Mouse (Mus musculus): ENCODE data around the gene Rbfox3. TPM values are rescaled to one million over a fixed set of nuclear protein-coding genes. Genes with fewer than 3 reads are reported as not detected.

Rbfox3 gene
- polyA plus RNA-seq, 1 experiment from 2014 or later = 0.26 TPM

DNA sequence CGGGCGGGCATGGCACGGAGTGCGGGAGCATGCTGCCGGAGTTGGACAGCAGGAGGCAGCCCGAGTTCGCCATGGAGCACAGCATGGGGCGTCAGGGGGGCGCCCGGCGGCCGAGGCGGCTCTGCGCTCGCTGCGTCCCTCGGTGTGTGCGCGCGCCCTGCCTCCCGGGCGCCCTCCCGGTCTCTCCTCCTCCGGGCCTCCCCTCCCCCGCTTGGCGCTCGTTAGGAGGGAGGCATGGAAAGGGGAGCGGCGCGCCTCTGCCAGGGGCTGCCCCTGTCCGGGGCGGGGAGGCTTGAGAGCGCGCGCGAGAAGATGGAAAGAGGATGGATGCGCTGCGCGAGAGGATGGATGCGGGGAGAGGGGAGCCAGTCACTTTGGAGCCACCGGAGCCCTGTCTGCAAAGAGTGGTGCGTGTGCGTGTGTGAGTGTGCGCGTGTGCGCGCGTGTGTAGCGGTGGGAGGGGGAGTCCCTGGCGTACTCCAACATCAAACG is 341.8 kb downstream of the Rbfox3 start:
- under 1% methylated on average over 27 of the region's 51 CpGs for WGBS
- Histone ChIP-seq H3K4me2 (peak overlapping the region; percentile 33), H3K9ac (no peak overlapping the region), H3K9me3 (replicated peaks) (no peaks in the 10 kb centered on the region), H3K36me3 (no peaks in the 10 kb centered on the region), H3K4me3 (peak overlapping the region; percentile 11), H3K27me3 (replicated peaks) (peaks cover 97% of the 10 kb centered on the region), H3K27ac (ENCODE audit: poor library complexity, severe bottlenecking) (no peak overlapping the region), H3K4me1 (replicated peaks) (0 out of 2 replicates have a peak, but pooled peaks cover 9% of the 10 kb centered on the region)
- 0 out of 2 replicates have a peak, but pooled peaks have one; percentile 11 for ATAC-seq (ENCODE audit: insufficient number of reproducible peaks, low FRiP score)

DNA sequence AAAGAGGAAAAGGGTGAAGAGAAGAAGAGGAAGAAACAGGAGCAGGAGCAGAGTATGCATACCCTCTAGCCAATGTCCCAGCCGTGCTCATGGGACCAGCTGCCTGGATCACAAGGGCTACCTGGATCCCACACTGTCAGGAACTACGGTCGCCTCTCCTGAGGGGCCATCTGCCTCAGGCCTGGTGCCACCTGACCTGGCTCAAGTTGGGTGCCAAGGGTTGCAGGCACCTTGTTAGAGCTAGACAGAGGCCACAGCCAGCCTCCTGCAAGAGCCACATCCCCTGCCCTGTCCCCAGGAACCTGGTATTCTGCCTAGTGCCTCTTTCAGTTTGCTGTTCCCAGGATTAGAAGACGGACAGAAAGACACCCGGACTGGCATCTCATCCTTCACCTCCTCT is 347.5 kb downstream of the Rbfox3 start:
- Histone ChIP-seq H3K9ac (no peak overlapping the region), H3K9me3 (replicated peaks) (no peaks in the 10 kb centered on the region), H3K27ac (ENCODE audit: poor library complexity, severe bottlenecking) (no peak overlapping the region), H3K36me3 (no peaks in the 10 kb centered on the region), H3K4me1 (replicated peaks) (no peaks in the 10 kb centered on the region), H3K27me3 (replicated peaks) (peaks cover 66% of the 10 kb centered on the region), H3K4me3 (no peak overlapping the region), H3K4me2 (no peak overlapping the region)
- no peak for ATAC-seq (ENCODE audit: insufficient number of reproducible peaks, low FRiP score)
- 83% methylated on average over 5 of the region's 5 CpGs for WGBS

DNA sequence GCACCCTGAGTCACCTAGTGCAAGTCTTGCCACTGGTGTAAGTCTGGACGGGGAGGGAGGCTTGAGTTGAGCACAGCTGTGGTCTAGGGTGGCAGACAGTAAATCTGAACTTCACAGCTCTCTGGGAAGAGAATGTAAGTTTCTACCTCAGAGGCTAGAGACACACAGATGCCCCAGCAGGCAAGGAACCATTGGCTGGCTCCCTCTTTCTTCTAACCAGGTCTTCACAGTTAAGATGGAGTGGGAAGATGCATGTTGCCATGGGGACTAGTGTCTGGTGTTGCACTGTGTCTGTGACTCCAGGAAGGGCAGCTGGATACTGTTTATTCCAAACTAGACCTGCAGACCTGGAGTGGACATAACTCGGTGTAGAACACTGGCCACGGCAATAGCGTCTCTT is 348.6 kb downstream of the Rbfox3 start:
- WGBS = 62% methylated on average over 4 of the region's 4 CpGs
- H3K27ac ChIP-seq (ENCODE audit: poor library complexity, severe bottlenecking) = no peak overlapping the region
- H3K9me3 ChIP-seq (replicated peaks) = no peaks in the 10 kb centered on the region
- no peak overlapping the region for H3K4me2 ChIP-seq
- ATAC-seq (ENCODE audit: insufficient number of reproducible peaks, low FRiP score) = no peak
- no peaks in the 10 kb centered on the region for H3K36me3 ChIP-seq
- H3K27me3 ChIP-seq (replicated peaks) = peaks cover 56% of the 10 kb centered on the region
- H3K4me3 ChIP-seq = no peak overlapping the region
- no peaks in the 10 kb centered on the region for H3K4me1 ChIP-seq (replicated peaks)
- H3K9ac ChIP-seq = no peak overlapping the region

DNA sequence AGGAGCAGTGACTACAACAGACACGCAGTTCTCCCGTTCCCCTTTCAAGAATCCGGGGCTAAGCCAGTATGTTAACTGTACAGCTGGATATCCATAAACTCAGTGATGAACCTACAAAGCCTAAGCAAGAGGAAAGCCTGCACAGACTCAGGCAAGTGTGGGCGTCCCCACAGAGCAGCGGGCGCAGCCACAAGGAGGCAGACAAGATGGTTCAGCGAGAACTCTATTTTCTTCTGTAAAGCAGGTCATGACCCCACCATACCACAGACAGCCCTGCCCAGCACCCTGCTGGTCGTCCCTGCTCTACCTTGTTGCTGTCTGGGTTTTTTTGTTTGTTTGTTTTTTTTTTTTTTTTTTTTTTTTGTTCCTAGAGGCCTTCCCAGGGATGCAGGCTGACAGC is 353.2 kb downstream of the Rbfox3 start:
- no peak for ATAC-seq (ENCODE audit: insufficient number of reproducible peaks, low FRiP score)
- H3K9me3 ChIP-seq (replicated peaks) = no peaks in the 10 kb centered on the region
- peaks cover 37% of the 10 kb centered on the region for H3K27me3 ChIP-seq (replicated peaks)
- H3K27ac ChIP-seq (ENCODE audit: poor library complexity, severe bottlenecking) = no peak overlapping the region
- WGBS = 65% methylated on average over 8 of the region's 8 CpGs
- H3K4me3 ChIP-seq = no peak overlapping the region
- H3K9ac ChIP-seq = no peak overlapping the region
- H3K4me1 ChIP-seq (replicated peaks) = no peaks in the 10 kb centered on the region
- H3K4me2 ChIP-seq = no peak overlapping the region
- H3K36me3 ChIP-seq = no peaks in the 10 kb centered on the region

DNA sequence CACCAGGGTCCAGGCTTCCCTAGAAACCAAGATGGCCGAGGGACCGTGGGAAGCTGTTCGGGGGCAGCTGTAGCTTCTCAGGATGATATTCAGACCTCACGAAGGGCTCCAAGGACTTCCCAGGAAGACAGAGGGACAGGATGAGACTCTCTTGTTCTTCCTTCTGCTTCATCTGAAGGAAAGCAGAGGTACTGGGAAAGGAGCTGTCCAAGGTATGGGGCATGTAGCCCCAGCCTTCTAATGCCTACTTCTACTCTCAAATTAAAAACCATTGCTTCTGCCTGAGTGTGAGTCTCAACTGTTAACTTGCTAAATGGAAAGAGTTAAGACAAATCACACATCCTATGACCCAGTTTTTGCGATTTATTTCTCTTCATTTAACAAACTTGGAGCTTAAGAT is 355.8 kb downstream of the Rbfox3 start:
- H3K4me3 ChIP-seq = no peak overlapping the region
- H3K4me2 ChIP-seq = no peak overlapping the region
- H3K27me3 ChIP-seq (replicated peaks) = peaks cover 50% of the 10 kb centered on the region
- WGBS = 44% methylated on average over 5 of the region's 5 CpGs
- H3K36me3 ChIP-seq = no peaks in the 10 kb centered on the region
- no peaks in the 10 kb centered on the region for H3K9me3 ChIP-seq (replicated peaks)
- no peak overlapping the region for H3K27ac ChIP-seq (ENCODE audit: poor library complexity, severe bottlenecking)
- no peak overlapping the region for H3K9ac ChIP-seq
- no peak for ATAC-seq (ENCODE audit: insufficient number of reproducible peaks, low FRiP score)
- H3K4me1 ChIP-seq (replicated peaks) = no peaks in the 10 kb centered on the region

DNA sequence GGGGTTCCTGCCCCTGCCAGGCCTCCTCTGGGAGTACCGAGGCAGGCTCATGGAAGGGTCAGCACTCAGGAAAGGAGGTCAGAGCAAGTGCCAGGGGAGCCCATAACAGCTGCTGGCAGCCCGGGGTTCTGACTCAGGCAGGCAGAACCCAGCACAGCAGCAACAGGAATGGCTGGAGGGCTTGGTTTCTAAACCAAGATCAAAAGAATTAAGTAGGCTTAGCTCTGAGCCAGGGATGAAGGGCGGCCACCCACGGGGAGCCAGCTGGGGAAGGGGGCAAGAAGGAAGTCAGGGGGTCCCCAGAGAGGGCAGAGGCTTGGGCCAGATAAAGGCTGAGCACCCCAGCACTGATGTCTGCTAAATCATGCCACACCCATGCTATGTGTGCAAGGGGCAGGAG is 356.9 kb downstream of the Rbfox3 start:
- 16% methylated on average over 4 of the region's 4 CpGs for WGBS
- no peak overlapping the region for H3K4me3 ChIP-seq
- no peak overlapping the region for H3K9ac ChIP-seq
- no peaks in the 10 kb centered on the region for H3K36me3 ChIP-seq
- H3K4me1 ChIP-seq (replicated peaks) = no peaks in the 10 kb centered on the region
- no peak overlapping the region for H3K4me2 ChIP-seq
- no peaks in the 10 kb centered on the region for H3K9me3 ChIP-seq (replicated peaks)
- ATAC-seq (ENCODE audit: insufficient number of reproducible peaks, low FRiP score) = no peak
- H3K27me3 ChIP-seq (replicated peaks) = peaks cover 59% of the 10 kb centered on the region
- H3K27ac ChIP-seq (ENCODE audit: poor library complexity, severe bottlenecking) = no peak overlapping the region

DNA sequence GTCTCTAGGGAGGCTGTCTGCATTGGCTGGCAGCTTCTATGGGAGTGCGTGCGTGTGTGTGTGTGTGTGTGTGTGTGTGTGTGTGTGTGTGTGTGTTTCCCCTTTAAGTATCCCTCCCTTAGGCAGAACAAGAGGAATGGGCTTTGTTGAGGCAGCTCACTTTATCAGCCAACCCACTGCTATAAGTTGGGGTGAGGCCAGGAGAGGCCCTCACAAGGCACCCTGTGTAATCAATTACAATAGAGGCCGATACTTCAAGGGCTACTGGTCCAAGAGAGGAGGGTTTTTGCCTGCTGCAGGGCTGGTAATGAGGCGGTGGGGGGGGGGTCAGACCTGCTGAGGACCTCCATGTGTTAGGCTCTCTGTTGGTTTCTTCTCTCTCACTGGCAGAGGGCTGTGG is 357.5 kb downstream of the Rbfox3 start:
- Histone ChIP-seq H3K4me2 (no peak overlapping the region), H3K9ac (no peak overlapping the region), H3K27me3 (replicated peaks) (peaks cover 65% of the 10 kb centered on the region), H3K36me3 (no peaks in the 10 kb centered on the region), H3K4me3 (no peak overlapping the region), H3K9me3 (replicated peaks) (no peaks in the 10 kb centered on the region), H3K27ac (ENCODE audit: poor library complexity, severe bottlenecking) (no peak overlapping the region), H3K4me1 (replicated peaks) (no peaks in the 10 kb centered on the region)
- WGBS = 29% methylated on average over 4 of the region's 4 CpGs
- ATAC-seq (ENCODE audit: insufficient number of reproducible peaks, low FRiP score) = no peak

DNA sequence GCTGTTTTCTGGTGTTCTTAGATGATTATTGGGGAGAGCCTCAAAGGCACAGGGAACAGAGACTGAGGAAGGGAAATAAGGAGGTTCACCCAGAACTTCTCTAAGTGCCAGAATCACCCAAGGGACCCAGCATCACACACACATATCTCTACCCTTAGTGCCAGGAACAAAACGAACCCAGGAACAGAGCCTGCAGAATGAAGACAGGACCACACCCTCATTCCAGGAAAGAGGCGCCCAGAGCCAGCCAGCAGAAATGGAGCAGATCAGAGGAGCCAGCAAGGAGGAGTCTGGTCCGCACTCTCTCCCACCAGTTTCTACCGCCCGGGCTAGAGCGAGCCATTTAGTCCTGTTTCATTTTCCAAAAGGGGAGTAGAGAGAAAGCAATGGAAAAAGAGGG is 358.4 kb downstream of the Rbfox3 start:
- Histone ChIP-seq H3K9me3 (replicated peaks) (no peaks in the 10 kb centered on the region), H3K36me3 (no peaks in the 10 kb centered on the region), H3K9ac (no peak overlapping the region), H3K4me1 (replicated peaks) (no peaks in the 10 kb centered on the region), H3K27me3 (replicated peaks) (peaks cover 69% of the 10 kb centered on the region), H3K27ac (ENCODE audit: poor library complexity, severe bottlenecking) (no peak overlapping the region), H3K4me2 (no peak overlapping the region), H3K4me3 (no peak overlapping the region)
- WGBS = 35% methylated on average over 6 of the region's 6 CpGs
- no peak for ATAC-seq (ENCODE audit: insufficient number of reproducible peaks, low FRiP score)

DNA sequence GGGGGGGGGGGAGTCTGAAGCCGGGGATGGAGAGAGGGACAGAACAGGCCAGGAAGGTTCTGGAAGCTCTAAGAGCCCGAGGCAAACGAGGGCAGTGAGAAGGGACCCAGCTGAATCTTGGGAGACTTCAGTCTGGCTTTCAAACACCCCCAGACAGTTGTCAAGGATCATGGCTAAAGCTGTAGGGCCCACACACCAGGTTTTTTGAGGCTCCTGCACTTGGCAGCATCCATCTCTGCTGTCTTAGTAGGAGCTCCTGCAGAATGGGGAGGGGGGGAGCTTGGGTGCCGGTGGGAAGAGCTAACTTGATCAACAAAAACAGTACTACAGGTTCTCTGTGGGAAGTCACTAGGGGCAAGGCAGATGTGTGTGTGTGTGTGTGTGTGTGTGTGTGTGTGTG is 358.9 kb downstream of the Rbfox3 start:
- 67% methylated on average over 3 of the region's 4 CpGs for WGBS
- H3K9me3 ChIP-seq (replicated peaks) = no peaks in the 10 kb centered on the region
- no peak overlapping the region for H3K4me3 ChIP-seq
- H3K4me2 ChIP-seq = no peak overlapping the region
- H3K27ac ChIP-seq (ENCODE audit: poor library complexity, severe bottlenecking) = no peak overlapping the region
- peaks cover 72% of the 10 kb centered on the region for H3K27me3 ChIP-seq (replicated peaks)
- no peaks in the 10 kb centered on the region for H3K4me1 ChIP-seq (replicated peaks)
- ATAC-seq (ENCODE audit: insufficient number of reproducible peaks, low FRiP score) = no peak
- H3K9ac ChIP-seq = no peak overlapping the region
- H3K36me3 ChIP-seq = no peaks in the 10 kb centered on the region

DNA sequence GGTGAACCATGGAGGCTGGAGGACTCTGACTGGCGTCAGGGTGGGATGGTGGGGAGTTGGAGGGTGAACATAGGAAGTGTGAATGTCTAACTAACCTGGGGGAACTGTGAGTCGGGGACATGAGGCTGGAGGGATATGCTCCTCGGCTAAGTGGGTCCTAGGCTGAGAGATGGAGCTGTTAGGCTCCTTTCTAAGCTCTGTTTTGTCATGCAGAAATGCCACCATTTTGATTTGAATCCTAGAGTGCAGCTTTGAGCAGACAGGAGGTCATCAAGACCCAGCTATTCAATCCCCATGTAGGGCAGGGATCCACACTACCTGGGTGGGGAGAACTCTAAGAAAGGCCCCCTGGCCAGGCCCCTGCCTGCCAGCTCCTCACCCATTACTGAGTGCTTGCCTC is 359.7 kb downstream of the Rbfox3 start:
- Histone ChIP-seq H3K27ac (ENCODE audit: poor library complexity, severe bottlenecking) (no peak overlapping the region), H3K9me3 (replicated peaks) (no peaks in the 10 kb centered on the region), H3K27me3 (replicated peaks) (peaks cover 72% of the 10 kb centered on the region), H3K4me2 (no peak overlapping the region), H3K9ac (no peak overlapping the region), H3K4me1 (replicated peaks) (no peaks in the 10 kb centered on the region), H3K36me3 (no peaks in the 10 kb centered on the region), H3K4me3 (no peak overlapping the region)
- ATAC-seq (ENCODE audit: insufficient number of reproducible peaks, low FRiP score) = no peak
- 43% methylated on average over 3 of the region's 3 CpGs for WGBS

DNA sequence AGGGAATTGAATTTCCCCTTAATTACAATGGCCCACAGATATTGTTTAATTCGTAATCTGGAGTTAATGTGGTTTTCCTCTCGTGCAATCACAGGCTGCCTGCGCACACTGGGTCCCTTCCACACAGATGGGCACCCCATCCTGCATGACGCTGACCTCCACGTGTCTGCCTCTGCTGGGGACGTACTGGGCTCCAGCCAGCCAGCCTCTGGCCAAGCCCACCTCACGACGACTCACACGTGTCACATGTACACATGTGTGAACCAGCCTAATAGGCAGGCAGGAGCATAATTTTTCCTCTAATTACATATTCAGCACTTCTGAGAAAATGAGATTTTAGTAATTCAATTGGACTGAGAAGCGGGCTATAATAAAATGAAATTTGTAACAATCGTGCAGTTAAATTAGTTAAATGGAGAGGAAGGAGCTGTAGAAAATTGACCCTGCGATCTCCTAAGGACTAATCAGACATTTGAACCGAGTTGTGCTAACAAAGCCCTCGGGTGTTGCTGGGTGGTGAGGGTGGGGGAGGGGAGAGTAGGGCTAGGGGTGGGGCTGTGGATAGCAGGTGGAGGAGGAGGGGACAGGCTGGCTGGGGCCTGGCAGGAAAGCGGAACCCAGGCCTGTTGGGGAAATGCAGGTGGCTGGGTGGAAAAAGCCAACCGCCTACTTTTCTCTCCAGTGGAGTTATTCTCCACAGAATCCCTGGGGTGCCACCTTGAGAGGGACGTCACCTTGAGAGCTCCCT is 360.4 kb downstream of the Rbfox3 start:
- 40% methylated on average over 17 of the region's 17 CpGs for WGBS
- ATAC-seq (ENCODE audit: insufficient number of reproducible peaks, low FRiP score) = no peak
- Histone ChIP-seq H3K27ac (ENCODE audit: poor library complexity, severe bottlenecking) (no peak overlapping the region), H3K9me3 (replicated peaks) (no peaks in the 10 kb centered on the region), H3K4me1 (replicated peaks) (no peaks in the 10 kb centered on the region), H3K4me2 (no peak overlapping the region), H3K36me3 (no peaks in the 10 kb centered on the region), H3K9ac (no peak overlapping the region), H3K4me3 (no peak overlapping the region), H3K27me3 (replicated peaks) (peaks cover 72% of the 10 kb centered on the region)

DNA sequence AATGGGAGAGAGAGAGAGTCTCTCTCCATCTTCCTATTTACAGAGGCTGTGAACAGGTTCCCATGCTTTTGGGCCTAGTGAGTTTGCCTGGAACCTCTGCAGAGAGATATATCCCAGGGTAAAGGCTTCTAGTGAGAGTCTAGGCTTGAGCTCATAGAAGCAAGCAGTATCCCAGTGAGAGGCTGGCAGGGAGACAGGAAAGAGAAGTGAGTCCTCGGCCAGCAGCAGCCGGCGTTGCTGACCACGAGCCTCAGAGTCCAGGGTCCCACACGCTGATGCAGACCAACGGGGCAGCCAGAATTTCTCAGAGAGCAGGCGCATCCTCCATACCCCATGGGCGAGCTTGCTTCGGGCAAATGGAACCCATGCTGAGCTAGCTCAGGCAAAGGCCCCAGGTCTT is 363.2 kb downstream of the Rbfox3 start:
- 74% methylated on average over 9 of the region's 9 CpGs for whole genome bisulfite sequencing

More for the DNA sequence above, 363.2 kb downstream of the Rbfox3 start:
- Histone ChIP-seq H3K27me3 (replicated peaks) (peaks cover 60% of the 10 kb centered on the region), H3K4me1 (replicated peaks) (no peaks in the 10 kb centered on the region), H3K27ac (ENCODE audit: poor library complexity, severe bottlenecking) (no peak overlapping the region), H3K9me3 (replicated peaks) (no peaks in the 10 kb centered on the region), H3K4me3 (no peak overlapping the region), H3K4me2 (no peak overlapping the region), H3K9ac (no peak overlapping the region), H3K36me3 (no peaks in the 10 kb centered on the region)
- no peak for ATAC-seq (ENCODE audit: insufficient number of reproducible peaks, low FRiP score)

Data from heart, embryonic 12.5 days (tissue).